Mouse (Mus musculus) forebrain, embryonic 16.5 days (tissue): ENCODE measurements around the gene Cbl. TPM values are rescaled to one million over a fixed set of nuclear protein-coding genes. Genes with fewer than 3 reads are reported as not detected.
A peak's percentile ranks its signal among the peaks of the same experiment; 100 is the strongest.

Source experiments
- ATAC-seq: fragments of 200-750 bp; cut with Nextera tagmentation; 2 replicates; pipeline ENCODE4 v1.8.0; 2017; ENCODE audit warnings: mild to moderate bottlenecking, moderate library complexity
- H3K27ac ChIP-seq: fragments of 300-500 bp; sonication (generic); 2 replicates; pipeline ENCODE4 v1.5.1; 2014; ENCODE audit warnings: low read length, control low read depth
- H3K27me3 ChIP-seq: fragments of 300-500 bp; sonication (generic); replicated peaks from 2 replicates; pipeline ENCODE4 v1.6.1; 2014; ENCODE audit warnings: low read length; ENCODE audit not compliant: control insufficient read depth, insufficient read depth
- H3K36me3 ChIP-seq: fragments of 300-500 bp; sonication (generic); 2 replicates; pipeline ENCODE4 v1.6.1; 2014; ENCODE audit not compliant: control insufficient read depth, insufficient read depth
- H3K4me1 ChIP-seq: fragments of 300-500 bp; sonication (generic); replicated peaks from 2 replicates; pipeline ENCODE4 v1.6.1; 2014; ENCODE audit warnings: low read length; ENCODE audit not compliant: control insufficient read depth, insufficient read depth
- H3K4me2 ChIP-seq: fragments of 300-500 bp; sonication (generic); 2 replicates; pipeline ENCODE4 v1.6.1; 2014; ENCODE audit warnings: mild to moderate bottlenecking, low read length, control low read depth
- H3K4me3 ChIP-seq: fragments of 300-500 bp; sonication (generic); replicated peaks from 2 replicates; pipeline ENCODE4 v1.5.1; 2014; ENCODE audit warnings: mild to moderate bottlenecking, low read length, control low read depth
- H3K9ac ChIP-seq: fragments of 300-500 bp; sonication (generic); replicated peaks from 2 replicates; pipeline ENCODE4 v1.6.1; 2014; ENCODE audit warnings: low read depth, low read length, control low read depth
- H3K9me3 ChIP-seq: fragments of 300-500 bp; sonication (generic); 2 replicates; pipeline ENCODE4 v1.6.1; 2016; ENCODE audit warnings: low read length; ENCODE audit not compliant: control insufficient read depth
- WGBS: fragments of 180-500 bp; shearing (Covaris S2); extraction: QIAGEN DNeasy Blood & Tissue Kit; methylation state at CpG from one replicate; pipeline ENCODE4 v1.1.7; 2014; 5-methylcytosine and 5-hydroxymethylcytosine counted together
- polyA plus RNA-seq: library from polyadenylated mRNA; unstranded; fragments of >200 nt; fragmentation: Nextera tagmentation; extraction: Ambion mirVana; gene quantifications from 2 replicates; pipeline ENCODE4 v1.2.1, GENCODE M21; 2015

The Cbl gene
- 26.3 and 27.1 TPM in 2 replicates for polyA plus RNA-seq

DNA sequence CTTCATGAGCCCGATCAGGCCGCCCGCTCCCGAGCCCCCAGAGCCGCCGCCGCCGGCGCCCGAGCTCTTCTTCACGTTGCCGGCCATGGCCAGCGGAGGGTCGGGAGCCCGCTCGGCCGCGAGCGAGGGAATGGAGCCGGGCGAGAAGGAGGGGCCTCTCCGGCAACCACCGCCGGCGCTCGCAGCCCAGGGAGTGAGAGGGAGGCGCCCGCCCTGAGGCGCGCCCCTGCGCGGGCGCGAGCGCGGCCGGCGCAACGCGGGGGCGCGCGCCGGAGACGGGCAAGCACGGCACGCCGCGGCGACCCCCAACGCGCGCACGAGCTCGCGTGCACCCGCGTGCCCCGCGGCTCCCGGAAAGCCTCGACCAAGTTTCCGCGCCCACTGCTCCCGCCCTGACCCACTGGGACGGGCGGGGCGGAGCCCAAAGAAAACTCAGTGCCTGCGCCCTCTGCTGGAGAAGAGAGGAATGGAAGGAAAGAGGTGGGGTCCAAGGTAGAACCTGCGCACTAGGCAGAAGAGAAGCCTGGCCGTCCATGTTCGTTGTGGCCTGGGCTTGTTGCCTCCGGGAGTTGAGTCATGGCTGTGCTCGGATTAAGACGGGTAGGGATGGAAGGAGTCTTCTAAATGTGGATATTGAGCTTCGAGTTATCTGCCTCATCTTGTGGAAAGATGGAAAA lies at the start of gene Cbl:
Cbl (minus strand) TSS at position 248 of the 677 bp plus-strand sequence.
- H3K36me3 ChIP-seq = no peaks in the 10 kb centered on the region
- no peaks in the 10 kb centered on the region for H3K27me3 ChIP-seq
- under 1% methylated on average over 52 of the region's 76 CpGs for WGBS
- peak within 1 kb of the TSS; percentile 88 for H3K4me2 ChIP-seq
- peak within 1 kb of the TSS; percentile 61 for H3K4me3 ChIP-seq
- ATAC-seq = peak; percentile 95
- H3K9ac ChIP-seq = peak within 1 kb of the TSS; percentile 78
- H3K4me1 ChIP-seq = peaks cover 27% of the 10 kb centered on the region
- peak within 1 kb of the TSS; percentile 95 for H3K27ac ChIP-seq
- no peaks in the 10 kb centered on the region for H3K9me3 ChIP-seq

DNA sequence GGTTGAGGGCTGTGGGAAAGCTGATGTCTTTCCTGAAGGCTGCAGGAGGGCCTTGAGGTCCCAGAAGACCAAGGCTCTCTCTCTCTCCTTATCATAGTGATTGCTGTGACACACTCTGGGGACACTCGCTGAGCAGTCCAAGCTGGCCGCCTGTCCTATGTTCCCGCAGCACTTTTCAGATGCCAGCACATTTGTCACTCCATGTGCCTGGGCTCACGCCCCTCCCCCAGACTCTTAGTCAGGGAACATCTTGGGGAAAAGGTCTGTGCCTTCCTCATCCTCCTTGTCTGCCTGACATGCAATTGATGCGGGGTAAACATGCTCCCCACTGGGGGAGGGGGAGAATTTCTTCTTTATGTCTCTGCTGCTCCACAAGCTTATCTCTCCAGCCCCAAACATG lies 49.3 kb upstream of the Cbl start:
- H3K27ac ChIP-seq = no peak overlapping the region
- ATAC-seq = no peak
- H3K4me1 ChIP-seq = peaks cover 14% of the 10 kb centered on the region
- 77% methylated on average over 5 of the region's 5 CpGs for WGBS
- no peak overlapping the region for H3K4me2 ChIP-seq
- no peaks in the 10 kb centered on the region for H3K27me3 ChIP-seq
- no peaks in the 10 kb centered on the region for H3K9me3 ChIP-seq
- no peak overlapping the region for H3K4me3 ChIP-seq
- H3K9ac ChIP-seq = no peak overlapping the region
- H3K36me3 ChIP-seq = peaks cover 6% of the 10 kb centered on the region; the same call in 1 of the 2 replicates

GRCm38 (mm10) chr9:44269973-44270372 lies 36.1 kb upstream of the Cbl start:
- Histone ChIP-seq H3K36me3 (no peaks in the 10 kb centered on the region; the same call in 1 of the 2 replicates), H3K4me3 (no peak overlapping the region), H3K9me3 (peaks cover 3% of the 10 kb centered on the region; the same call in 1 of the 2 replicates), H3K4me2 (no peak overlapping the region), H3K9ac (no peak overlapping the region), H3K4me1 (peaks cover 20% of the 10 kb centered on the region), H3K27me3 (no peaks in the 10 kb centered on the region), H3K27ac (no peak overlapping the region)
- WGBS = 81% methylated on average over 4 of the region's 4 CpGs
- ATAC-seq = no peak

- Histone ChIP-seq H3K9me3 (peaks cover 3% of the 10 kb centered on the region; the same call in 1 of the 2 replicates), H3K27ac (no peak overlapping the region), H3K4me1 (peaks cover 20% of the 10 kb centered on the region), H3K4me3 (no peak overlapping the region), H3K27me3 (no peaks in the 10 kb centered on the region), H3K4me2 (no peak overlapping the region), H3K9ac (no peak overlapping the region), H3K36me3 (no peaks in the 10 kb centered on the region)
- 90% methylated on average over 3 of the region's 3 CpGs for WGBS
- ATAC-seq = no peak
Observed at GRCm38 (mm10) chr9:44269077-44269476, 35.2 kb upstream of the Cbl start.

DNA sequence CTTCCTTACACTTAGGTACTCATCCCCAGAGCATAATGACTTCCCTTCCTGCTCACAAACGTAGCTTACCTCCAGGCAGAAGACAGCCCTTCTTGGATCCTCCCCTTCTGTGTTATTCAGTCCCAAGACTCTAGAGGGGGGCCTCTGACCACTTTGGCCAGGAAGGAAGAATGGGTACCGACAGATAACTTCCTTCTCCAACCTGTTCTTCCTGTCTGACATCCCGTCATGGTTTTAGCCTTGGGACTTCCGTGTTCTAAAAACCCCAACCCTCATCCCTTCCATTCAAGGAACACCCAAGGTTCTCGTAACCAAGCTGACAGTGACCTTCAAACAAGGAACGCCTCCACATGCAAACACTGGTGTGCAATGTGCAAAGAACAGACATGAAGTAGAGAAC lies 34.6 kb upstream of the Cbl start, which contains the start of gene Nlrx1:
Nlrx1 (minus strand) TSS at position 168 of the 400 bp plus-strand sequence.
- WGBS = 88% methylated on average over 6 of the region's 6 CpGs
- ATAC-seq = 0 out of 2 replicates have a peak, but pooled peaks have one; percentile 15

GRCm38 (mm10) chr9:44268027-44268360 lies 34.1 kb upstream of the Cbl start:
- 5% methylated on average over 28 of the region's 28 CpGs for WGBS
- H3K27me3 ChIP-seq = no peaks in the 10 kb centered on the region

More for the DNA sequence above, 34.6 kb upstream of the Cbl start, which contains the start of gene Nlrx1:
- peak within 1 kb of the TSS; percentile 71 for H3K9ac ChIP-seq
- H3K27me3 ChIP-seq = no peaks in the 10 kb centered on the region
- peaks cover 3% of the 10 kb centered on the region; the same call in 1 of the 2 replicates for H3K9me3 ChIP-seq
- H3K4me3 ChIP-seq = peak within 1 kb of the TSS; percentile 45
- H3K4me1 ChIP-seq = peaks cover 20% of the 10 kb centered on the region
- H3K36me3 ChIP-seq = no peaks in the 10 kb centered on the region
- peak within 1 kb of the TSS; percentile 52 for H3K4me2 ChIP-seq
- H3K27ac ChIP-seq = peak within 1 kb of the TSS; percentile 0; the same call in 1 of the 2 replicates

GRCm38 (mm10) chr9:44267319-44268026 lies 33.6 kb upstream of the Cbl start:
- H3K4me3 ChIP-seq = peak overlapping the region; percentile 45
- H3K9ac ChIP-seq = peak overlapping the region; percentile 71
- H3K27me3 ChIP-seq = no peaks in the 10 kb centered on the region
- H3K9me3 ChIP-seq = peaks cover 3% of the 10 kb centered on the region; the same call in 1 of the 2 replicates
- H3K27ac ChIP-seq = peak overlapping the region; percentile 0; the same call in 1 of the 2 replicates
- peaks cover 20% of the 10 kb centered on the region for H3K4me1 ChIP-seq
- WGBS = 7% methylated on average over 23 of the region's 23 CpGs
- H3K4me2 ChIP-seq = peak overlapping the region; percentile 52
- ATAC-seq = peak; percentile 24; the same call in 1 of the 2 replicates
- no peaks in the 10 kb centered on the region for H3K36me3 ChIP-seq

More at GRCm38 (mm10) chr9:44268027-44268360, 34.1 kb upstream of the Cbl start:
- H3K4me1 ChIP-seq = peaks cover 20% of the 10 kb centered on the region
- H3K9me3 ChIP-seq = peaks cover 3% of the 10 kb centered on the region; the same call in 1 of the 2 replicates
- peak overlapping the region; percentile 52 for H3K4me2 ChIP-seq
- peak overlapping the region; percentile 71 for H3K9ac ChIP-seq
- no peaks in the 10 kb centered on the region for H3K36me3 ChIP-seq
- H3K27ac ChIP-seq = no peak overlapping the region
- ATAC-seq = peak; percentile 75
- H3K4me3 ChIP-seq = peak overlapping the region; percentile 45

DNA sequence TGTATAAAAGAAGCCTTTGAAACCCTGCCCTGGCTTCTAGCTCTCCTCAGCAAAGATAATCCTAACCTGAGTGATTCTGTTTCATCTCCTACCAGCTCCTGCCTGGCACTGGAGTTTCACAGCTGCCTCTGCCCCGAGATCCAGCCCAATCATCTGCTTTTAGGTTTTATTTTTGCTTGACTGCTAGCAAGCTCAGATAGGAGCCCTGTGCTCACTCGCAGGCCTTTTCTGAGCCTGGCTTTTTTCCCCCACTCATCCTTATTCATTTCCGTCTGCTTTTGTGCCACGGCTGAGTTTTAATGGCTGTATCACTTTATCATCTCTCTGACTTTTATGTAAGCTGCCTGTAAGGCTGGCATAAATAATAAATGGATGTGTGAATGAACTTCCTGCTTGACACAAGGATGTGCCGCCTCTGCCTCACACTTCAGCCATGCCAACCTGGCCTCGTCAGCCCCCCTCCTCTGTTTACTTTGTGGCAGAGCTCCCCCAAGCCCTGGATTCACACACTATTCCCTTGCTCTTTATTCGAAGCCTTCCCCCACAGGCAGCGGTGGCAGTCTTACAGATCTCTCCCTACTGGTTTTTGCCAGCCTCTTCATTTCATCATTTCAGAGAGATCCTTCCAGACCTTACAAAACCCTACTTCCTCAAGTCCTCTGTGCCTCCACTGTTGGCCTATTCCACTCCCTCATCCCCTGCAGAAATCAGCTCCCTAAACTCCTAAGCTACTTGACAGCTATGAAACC lies 32.8 kb upstream of the Cbl start:
- 54% methylated on average over 8 of the region's 8 CpGs for WGBS
- Histone ChIP-seq H3K9me3 (peaks cover 3% of the 10 kb centered on the region; the same call in 1 of the 2 replicates), H3K9ac (peak overlapping the region; percentile 30), H3K4me3 (no peak overlapping the region), H3K27ac (peak overlapping the region; percentile 20), H3K36me3 (no peaks in the 10 kb centered on the region), H3K4me1 (peaks cover 20% of the 10 kb centered on the region), H3K4me2 (no peak overlapping the region; the same call in 1 of the 2 replicates), H3K27me3 (no peaks in the 10 kb centered on the region)
- no peak for ATAC-seq
